Mouse (Mus musculus) heart, adult 2 months (tissue): Measurements from ENCODE around the gene Usp35. TPM values are rescaled to one million over a fixed set of nuclear protein-coding genes. Genes with fewer than 3 reads are reported as not detected.

ENCODE experiments used
- DNase-seq, 2 experiments: peaks; one replicate each; pipeline ENCODE4 v3.0.0; 2021
- H3K27ac ChIP-seq: fragments of 200-600 bp; 2 replicates; pipeline ENCODE4 v1.8.1; 2022
- H3K27me3 ChIP-seq: fragments of 200-500 bp; 2 replicates; pipeline ENCODE4 v1.6.1; 2012; ENCODE audit warnings: mild to moderate bottlenecking, low read length, inconsistent platforms, mixed read lengths; ENCODE audit not compliant: control insufficient read depth, insufficient read depth
- H3K36me3 ChIP-seq: fragments of 200-500 bp; 2 replicates; pipeline ENCODE4 v1.6.1; 2012; ENCODE audit warnings: low read length, inconsistent platforms; ENCODE audit not compliant: control insufficient read depth, insufficient read depth
- H3K4me1 ChIP-seq: fragments of 200-500 bp; 2 replicates; pipeline ENCODE4 v1.6.1; 2011; ENCODE audit warnings: low read length; ENCODE audit not compliant: control insufficient read depth, insufficient read depth
- H3K4me3 ChIP-seq: fragments of 200-600 bp; 2 replicates; pipeline ENCODE4 v1.8.1; 2022
- H3K79me2 ChIP-seq: fragments of 200-500 bp; replicated peaks from 2 replicates; pipeline ENCODE4 v1.6.1; 2012; ENCODE audit warnings: mild to moderate bottlenecking, inconsistent platforms, low read length, moderate library complexity, mixed read lengths; ENCODE audit not compliant: control insufficient read depth, insufficient read depth
- H3K9ac ChIP-seq: fragments of 200-500 bp; 2 replicates; pipeline ENCODE4 v1.6.1; 2012; ENCODE audit warnings: low read depth, mild to moderate bottlenecking, control low read depth, inconsistent platforms, low read length, mixed read lengths
- CTCF ChIP-seq: fragments of 200-600 bp; IDR thresholded peaks from 2 replicates; pipeline ENCODE4 v1.8.1; 2022; ENCODE audit warnings: antibody characterized with exemption, mild to moderate bottlenecking, moderate library complexity
- EP300 ChIP-seq: fragments of 200-500 bp; IDR thresholded peaks from 2 replicates; pipeline ENCODE4 v1.6.1; 2011; ENCODE audit warnings: low read depth, low read length, control low read depth; ENCODE audit not compliant: insufficient read depth
- POLR2A ChIP-seq: fragments of 200-500 bp; IDR thresholded peaks from 2 replicates; pipeline ENCODE4 v1.6.1; 2011; ENCODE audit warnings: mild to moderate bottlenecking, low read depth, low read length, control low read depth; ENCODE audit not compliant: insufficient read depth
- WGBS: fragments of 180-500 bp; shearing (Covaris S2); methylation state at CpG from one replicate; pipeline ENCODE4 v1.1.7; 2018; 5-methylcytosine and 5-hydroxymethylcytosine counted together
- intact Hi-C: fragments of 180-260 bp; cut with DNase I; formaldehyde crosslinking; loops from one replicate; pipeline ENCODE4 v1.15.1; 2025
- polyA plus RNA-seq: library from polyadenylated mRNA; depleted of rRNA; stranded (reverse); fragments of >200 nt; gene quantifications from 2 replicates; pipeline ENCODE4 v1.2.3, GENCODE M21; 2012
- total RNA-seq, 2 experiments: library from RNA; stranded (reverse); gene quantifications; 2 replicates each; pipeline ENCODE4 v1.2.3; 2021

Gene Usp35
- total and polyA plus RNA-seq, 3 experiments = 0.84 to 2.5 (median 1.0) TPM

DNA sequence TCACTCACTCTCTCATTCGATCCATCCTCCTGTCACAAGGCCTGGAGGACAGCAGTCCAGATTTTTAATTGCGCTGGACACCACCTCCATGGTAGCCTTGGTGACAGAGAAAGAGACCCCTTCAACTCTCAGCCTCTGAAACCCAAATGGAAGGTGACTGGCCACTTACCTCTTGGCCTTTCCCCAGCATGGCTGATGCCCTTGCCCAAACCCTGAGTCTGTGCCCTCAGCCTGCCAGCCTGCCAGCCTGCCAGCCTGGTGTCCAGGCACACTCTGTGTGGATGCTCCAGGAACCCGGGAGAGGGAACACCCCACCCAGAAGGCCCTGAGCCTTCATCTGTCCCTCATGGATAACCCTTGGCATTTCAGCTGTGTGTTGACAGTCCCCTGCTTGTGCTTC, 2.1 kb downstream of the Usp35 start:
- WGBS = 82% methylated on average over 3 of the region's 3 CpGs
- no peak for DNase-seq
- Histone ChIP-seq H3K27ac (no peak overlapping the region), H3K27me3 (peaks cover 4% of the 10 kb centered on the region; the same call in 1 of the 2 replicates), H3K79me2 (no peaks in the 10 kb centered on the region), H3K4me1 (no peaks in the 10 kb centered on the region; the same call in 1 of the 2 replicates), H3K4me3 (no peak overlapping the region), H3K9ac (no peak overlapping the region), H3K36me3 (no peaks in the 10 kb centered on the region)
- intact Hi-C loops = loop anchor here (2.0 to 5.0 kb wide), 2 partner anchors 43 to 149 kb away; partner anchors contain the start of gene Alg8
- TF ChIP-seq EP300 = no peak
- TF ChIP-seq POLR2A = no peak
- TF ChIP-seq CTCF = no peak

DNA sequence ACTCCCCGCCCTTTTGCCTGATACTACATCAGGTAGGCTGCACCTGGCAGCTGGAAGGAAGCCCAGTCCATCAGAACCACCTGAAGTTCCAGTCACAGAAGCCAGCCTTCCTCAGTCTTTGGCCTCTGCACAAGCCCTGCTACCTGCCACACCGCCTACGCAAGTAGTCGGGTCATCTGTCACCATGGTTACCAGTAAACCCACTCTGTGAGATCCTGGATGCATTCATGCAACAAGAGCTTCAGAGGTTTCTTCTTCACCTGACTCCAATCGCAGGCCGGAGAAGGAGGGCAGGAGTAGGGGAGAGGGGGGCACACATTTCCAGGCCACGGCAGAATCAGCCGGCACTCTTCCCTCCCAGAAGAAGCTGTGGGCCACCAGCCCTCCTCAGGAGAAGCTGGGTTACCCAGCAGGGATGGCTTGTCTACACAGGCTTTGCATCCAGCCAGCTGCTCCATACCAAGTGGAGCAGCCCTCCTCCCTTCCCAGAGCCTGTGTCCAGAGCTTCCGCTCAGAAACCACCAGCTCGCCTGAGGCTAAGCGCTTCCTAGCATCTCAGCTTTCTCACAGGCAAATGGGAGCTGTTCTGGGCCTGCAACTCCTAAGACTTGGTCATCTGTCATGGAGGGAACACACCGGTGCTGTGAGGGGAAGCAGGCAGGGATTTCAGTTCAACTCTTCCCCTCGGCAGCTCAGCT, 2.8 kb downstream of the Usp35 start:
- Histone ChIP-seq H3K27me3 (peaks cover 4% of the 10 kb centered on the region; the same call in 1 of the 2 replicates), H3K79me2 (no peaks in the 10 kb centered on the region), H3K4me1 (no peaks in the 10 kb centered on the region; the same call in 1 of the 2 replicates), H3K36me3 (no peaks in the 10 kb centered on the region), H3K4me3 (no peak overlapping the region), H3K9ac (no peak overlapping the region), H3K27ac (no peak overlapping the region)
- TF ChIP-seq EP300 (no peak), CTCF (no peak), POLR2A (no peak)
- intact Hi-C loops = no loop called here
- 88% methylated on average over 13 of the region's 13 CpGs for WGBS
- DNase-seq = no peak

DNA sequence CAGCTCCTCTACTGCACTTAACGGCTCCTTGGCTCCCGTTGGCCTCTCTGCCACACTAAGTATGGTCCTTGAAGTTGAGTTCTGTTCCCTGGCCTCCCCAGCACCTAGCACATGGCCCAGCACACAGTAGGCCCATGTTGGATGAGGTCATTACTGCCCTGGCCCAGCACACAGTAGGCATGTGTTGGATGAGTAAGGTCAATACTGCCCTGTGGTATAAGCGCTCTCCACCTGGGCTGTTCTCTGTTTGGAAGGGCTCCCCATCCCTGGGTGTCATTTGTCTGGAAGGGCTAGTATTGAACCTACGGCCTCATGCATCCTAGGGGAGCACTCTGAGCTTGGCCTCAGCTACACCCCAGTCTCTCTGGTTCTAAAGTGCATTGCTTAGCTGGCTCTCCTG, 4.4 kb downstream of the Usp35 start:
- 95% methylated on average over 4 of the region's 4 CpGs for WGBS

DNA sequence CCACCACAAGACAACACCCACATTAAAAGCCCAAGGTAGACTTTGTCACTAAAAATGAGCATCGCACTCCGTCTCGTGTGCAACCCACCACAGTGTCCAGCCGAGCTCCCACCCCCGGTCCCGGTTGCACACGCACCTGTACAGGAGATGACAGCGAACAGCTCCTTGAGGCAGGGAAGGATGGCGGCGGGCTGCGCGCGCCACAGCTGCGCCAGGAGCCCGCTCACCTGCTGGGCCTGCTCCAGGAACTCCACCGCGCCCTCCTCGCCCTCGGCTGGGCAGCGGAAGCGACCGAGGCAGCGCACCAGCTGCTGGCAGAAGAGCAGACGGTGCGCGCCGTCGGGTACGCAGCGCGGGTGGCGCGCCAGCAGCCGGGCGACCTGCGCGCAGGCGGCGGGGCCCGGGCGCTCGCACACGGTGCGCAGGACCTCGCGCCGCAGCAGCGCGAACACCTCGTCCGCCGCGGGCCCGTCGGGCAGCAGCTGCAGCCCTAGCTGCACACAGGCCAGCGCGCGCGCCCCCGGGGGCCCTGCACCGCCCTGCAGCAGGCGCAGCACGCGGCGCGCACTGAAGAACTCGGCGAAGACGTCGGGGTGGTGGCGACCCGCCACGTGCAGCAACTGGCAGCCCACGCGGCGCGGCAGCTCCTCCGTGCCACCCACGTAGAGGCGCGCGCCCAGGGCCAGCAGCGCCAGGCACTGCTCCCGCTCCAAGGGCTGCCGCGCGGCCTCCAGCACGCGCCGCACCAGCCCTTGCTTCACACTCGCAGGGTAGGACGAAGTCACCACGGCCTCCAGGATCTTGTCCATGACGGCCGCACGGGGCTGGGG, 6.4 kb downstream of the Usp35 start:
- intact Hi-C loops = no loop called here
- H3K27me3 ChIP-seq = peaks cover 4% of the 10 kb centered on the region; the same call in 1 of the 2 replicates
- no peaks in the 10 kb centered on the region for H3K36me3 ChIP-seq
- no peak for DNase-seq
- no peak for TF ChIP-seq CTCF
- no peak for TF ChIP-seq POLR2A
- TF ChIP-seq EP300 = no peak
- WGBS = 24% methylated on average over 96 of the region's 96 CpGs
- no peak overlapping the region for H3K9ac ChIP-seq
- H3K79me2 ChIP-seq = no peaks in the 10 kb centered on the region
- H3K4me1 ChIP-seq = no peaks in the 10 kb centered on the region
- H3K27ac ChIP-seq = no peak overlapping the region
- H3K4me3 ChIP-seq = no peak overlapping the region

More for the DNA sequence above, 4.4 kb downstream of the Usp35 start:
- Histone ChIP-seq H3K27me3 (peaks cover 4% of the 10 kb centered on the region; the same call in 1 of the 2 replicates), H3K4me1 (no peaks in the 10 kb centered on the region; the same call in 1 of the 2 replicates), H3K4me3 (no peak overlapping the region), H3K79me2 (no peaks in the 10 kb centered on the region), H3K36me3 (no peaks in the 10 kb centered on the region), H3K27ac (no peak overlapping the region), H3K9ac (no peak overlapping the region)
- TF ChIP-seq EP300 (no peak), POLR2A (no peak), CTCF (no peak)
- intact Hi-C loops = no loop called here
- DNase-seq = no peak

DNA sequence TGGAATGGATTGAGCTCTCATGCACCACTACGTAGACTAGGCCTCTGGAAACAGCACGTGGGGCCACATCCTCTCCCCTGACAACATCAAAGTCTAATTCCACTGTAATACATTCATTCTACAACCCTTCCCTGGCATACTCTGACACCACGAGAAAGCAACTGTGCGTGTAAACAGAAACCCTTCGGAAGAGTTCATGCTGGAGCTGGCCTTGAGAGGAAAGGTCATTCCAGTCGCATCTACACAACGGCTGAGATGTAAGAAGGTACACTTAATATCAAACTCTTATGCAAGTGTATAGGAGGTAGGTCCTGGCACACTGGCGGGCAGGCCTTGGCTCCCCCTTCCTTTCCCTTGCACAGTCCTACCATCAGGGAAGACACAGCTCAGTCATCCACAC, 7.5 kb downstream of the Usp35 start:
- no peak overlapping the region for H3K4me3 ChIP-seq
- H3K27ac ChIP-seq = no peak overlapping the region
- 94% methylated on average over 8 of the region's 8 CpGs for WGBS
- H3K27me3 ChIP-seq = peaks cover 4% of the 10 kb centered on the region; the same call in 1 of the 2 replicates
- TF ChIP-seq CTCF = no peak
- no peak for TF ChIP-seq POLR2A
- no peak for TF ChIP-seq EP300
- H3K79me2 ChIP-seq = no peaks in the 10 kb centered on the region
- intact Hi-C loops = no loop called here
- no peaks in the 10 kb centered on the region for H3K36me3 ChIP-seq
- DNase-seq = no peak
- no peak overlapping the region for H3K9ac ChIP-seq
- H3K4me1 ChIP-seq = no peaks in the 10 kb centered on the region
